Mouse (Mus musculus): ENCODE measurements at regions not wholly inside any gene's neighbourhood (a gene's known extent, or its start where the extent isn't known, plus 50 kb on each side); places are given as distances from the start of the nearest gene placed in this dataset.
A peak's percentile ranks its signal among the peaks of the same experiment; 100 is the strongest.

DNA sequence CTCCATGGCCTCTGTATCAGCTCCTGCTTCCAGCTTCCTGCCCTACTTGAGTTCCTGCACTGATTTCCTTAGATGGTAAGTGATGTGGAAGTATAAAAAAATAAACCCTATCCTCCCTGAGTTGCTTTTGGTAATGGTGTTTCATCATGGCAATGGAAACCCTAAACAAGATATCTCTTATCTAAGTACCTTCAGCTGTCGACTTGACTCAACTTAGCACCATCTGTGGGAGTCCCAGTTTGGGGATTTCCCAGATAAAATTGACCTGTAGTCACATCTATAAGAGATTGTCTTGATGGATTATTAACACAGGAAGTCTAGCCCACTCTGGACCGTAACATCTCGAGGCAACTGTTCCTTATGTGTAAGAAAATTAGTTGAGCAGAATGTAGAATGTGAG, 570.2 kb upstream of the Gm10306 start:
- ATAC-seq (replicated peaks; ENCODE audit: low FRiP score) (no peak), DNase-seq (ENCODE audit: low spot score) (no peak)
- Histone ChIP-seq H3K4me3 (ENCODE audit: low read depth, low read length) (no peak overlapping the region), H3K4me1 (replicated peaks; ENCODE audit: control insufficient read depth, insufficient read depth, low read length) (no peaks in the 10 kb centered on the region), H3K4me2 (ENCODE audit: low read depth, low read length, severe bottlenecking) (no peak overlapping the region), H3K9me3 (ENCODE audit: control insufficient read depth, low read length) (no peaks in the 10 kb centered on the region), H3K27ac (ENCODE audit: low read depth, low read length) (no peak overlapping the region), H3K27me3 (ENCODE audit: control insufficient read depth, insufficient read depth, low read length) (no peaks in the 10 kb centered on the region), H3K9ac (ENCODE audit: low read length) (no peak overlapping the region), H3K36me3 (ENCODE audit: control insufficient read depth, insufficient read depth, low read length) (no peaks in the 10 kb centered on the region)
- WGBS, result 96% methylated on average over 3 of the region's 3 CpGs

DNA sequence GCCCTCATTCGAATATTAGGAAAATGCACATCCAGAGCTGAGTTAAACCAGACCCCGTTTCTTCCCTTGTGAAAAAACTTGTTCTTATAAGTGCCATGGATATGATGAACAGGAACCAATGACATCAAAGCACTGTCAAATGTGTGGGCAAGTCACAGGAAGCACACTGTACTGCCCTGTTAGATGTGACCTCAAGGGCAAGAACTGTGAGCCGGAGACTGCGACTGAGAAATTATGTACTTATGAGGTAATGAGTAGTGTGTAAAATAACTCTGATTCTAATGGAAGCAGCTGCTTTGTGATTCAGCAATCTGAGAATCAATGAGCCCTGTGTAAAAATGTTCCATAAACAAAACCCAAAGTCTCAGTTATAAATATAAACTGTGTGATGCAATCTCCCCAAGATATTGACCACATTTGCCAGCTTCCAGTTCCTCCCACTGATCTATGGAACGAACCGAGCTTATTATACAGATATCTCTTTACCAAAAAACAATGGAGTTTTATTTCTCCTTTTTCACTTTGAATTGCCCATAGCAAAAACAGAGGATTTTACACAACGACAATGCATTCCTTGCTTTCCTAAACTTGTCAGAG, 566.0 kb upstream of the Gm10306 start:
- Histone ChIP-seq H3K4me3 (ENCODE audit: low read depth, low read length) (no peak overlapping the region), H3K4me2 (ENCODE audit: low read depth, low read length, severe bottlenecking) (no peak overlapping the region), H3K9me3 (ENCODE audit: control insufficient read depth, low read length) (no peaks in the 10 kb centered on the region), H3K36me3 (ENCODE audit: control insufficient read depth, insufficient read depth, low read length) (no peaks in the 10 kb centered on the region), H3K9ac (ENCODE audit: low read length) (no peak overlapping the region), H3K27ac (ENCODE audit: low read depth, low read length) (no peak overlapping the region), H3K4me1 (replicated peaks; ENCODE audit: control insufficient read depth, insufficient read depth, low read length) (no peaks in the 10 kb centered on the region), H3K27me3 (ENCODE audit: control insufficient read depth, insufficient read depth, low read length) (no peaks in the 10 kb centered on the region)
- ATAC-seq (replicated peaks; ENCODE audit: low FRiP score) (no peak), DNase-seq (ENCODE audit: low spot score) (no peak)
- 91% methylated on average over 7 of the region's 7 CpGs for WGBS

DNA sequence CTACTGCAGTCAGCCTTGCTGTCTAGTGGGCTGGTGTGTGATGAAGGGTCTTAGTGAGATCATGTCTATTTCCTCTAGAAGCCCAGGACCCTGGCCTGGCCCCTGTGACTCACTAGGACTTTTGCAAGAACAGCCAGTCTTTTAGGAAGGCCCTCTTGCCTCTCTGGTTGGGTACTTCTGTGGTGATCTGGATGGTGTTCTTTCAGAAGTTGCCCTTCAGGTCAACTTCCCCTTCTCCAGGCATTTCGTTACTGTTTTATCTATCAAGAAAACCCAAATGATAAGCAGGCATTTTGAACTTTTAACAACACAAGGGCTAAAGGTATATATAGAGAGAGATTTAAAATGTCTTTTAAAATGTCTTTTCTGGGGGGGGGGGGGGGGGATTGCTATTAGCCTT, 550.5 kb upstream of the Gm10306 start:
- no peaks in the 10 kb centered on the region for H3K36me3 ChIP-seq (ENCODE audit: control insufficient read depth, insufficient read depth, low read length)
- H3K27me3 ChIP-seq (ENCODE audit: control insufficient read depth, insufficient read depth, low read length), result no peaks in the 10 kb centered on the region
- H3K9ac ChIP-seq (ENCODE audit: low read length), result no peak overlapping the region
- H3K4me1 ChIP-seq (replicated peaks; ENCODE audit: control insufficient read depth, insufficient read depth, low read length), result no peaks in the 10 kb centered on the region
- no peak for ATAC-seq (replicated peaks; ENCODE audit: low FRiP score)
- 90% methylated on average over 1 of the region's 1 CpGs for WGBS
- H3K4me3 ChIP-seq (ENCODE audit: low read depth, low read length), result no peak overlapping the region
- DNase-seq (ENCODE audit: low spot score), result no peak
- no peaks in the 10 kb centered on the region for H3K9me3 ChIP-seq (ENCODE audit: control insufficient read depth, low read length)
- no peak overlapping the region for H3K4me2 ChIP-seq (ENCODE audit: low read depth, low read length, severe bottlenecking)
- no peak overlapping the region for H3K27ac ChIP-seq (ENCODE audit: low read depth, low read length)

DNA sequence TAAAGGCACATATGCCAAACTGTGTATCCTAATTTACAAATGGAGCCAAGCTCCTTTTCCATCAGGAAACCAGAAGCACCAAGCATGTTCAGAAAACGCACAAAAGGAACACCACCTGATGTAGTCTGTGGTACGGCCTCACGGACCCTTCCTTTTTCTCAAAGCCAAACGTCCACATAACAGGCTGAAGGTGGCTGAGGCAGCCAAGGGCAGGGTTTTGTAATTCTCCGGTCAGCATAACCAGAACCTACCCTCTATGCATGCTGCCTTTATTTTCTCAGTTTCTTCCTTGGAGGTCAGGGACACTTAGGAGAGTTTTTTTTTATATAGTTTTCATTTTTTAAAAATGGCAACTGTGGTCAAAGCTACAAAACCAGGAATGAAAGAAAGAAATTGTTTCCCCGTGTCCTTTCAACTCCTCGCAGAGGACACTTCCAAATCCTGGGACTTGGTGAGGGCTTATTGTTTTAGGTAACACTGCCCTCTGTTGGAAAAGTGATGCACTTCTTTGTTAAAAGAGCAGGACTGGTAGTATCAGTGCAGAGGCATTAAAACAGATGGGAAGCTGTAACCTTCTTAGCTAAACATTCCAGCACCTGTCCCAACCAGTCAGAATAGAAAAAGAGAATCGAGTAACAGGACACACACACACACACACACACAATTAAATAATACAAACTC, 549.1 kb upstream of the Gm10306 start:
- H3K9me3 ChIP-seq (ENCODE audit: control insufficient read depth, low read length), result no peaks in the 10 kb centered on the region
- DNase-seq (ENCODE audit: low spot score), result no peak
- no peaks in the 10 kb centered on the region for H3K4me1 ChIP-seq (replicated peaks; ENCODE audit: control insufficient read depth, insufficient read depth, low read length)
- no peak overlapping the region for H3K4me2 ChIP-seq (ENCODE audit: low read depth, low read length, severe bottlenecking)
- peak; percentile 87 for ATAC-seq (replicated peaks; ENCODE audit: low FRiP score)
- no peaks in the 10 kb centered on the region for H3K27me3 ChIP-seq (ENCODE audit: control insufficient read depth, insufficient read depth, low read length)
- no peak overlapping the region for H3K9ac ChIP-seq (ENCODE audit: low read length)
- H3K4me3 ChIP-seq (ENCODE audit: low read depth, low read length), result no peak overlapping the region
- 46% methylated on average over 8 of the region's 8 CpGs for WGBS
- no peak overlapping the region for H3K27ac ChIP-seq (ENCODE audit: low read depth, low read length)
- no peaks in the 10 kb centered on the region for H3K36me3 ChIP-seq (ENCODE audit: control insufficient read depth, insufficient read depth, low read length)

DNA sequence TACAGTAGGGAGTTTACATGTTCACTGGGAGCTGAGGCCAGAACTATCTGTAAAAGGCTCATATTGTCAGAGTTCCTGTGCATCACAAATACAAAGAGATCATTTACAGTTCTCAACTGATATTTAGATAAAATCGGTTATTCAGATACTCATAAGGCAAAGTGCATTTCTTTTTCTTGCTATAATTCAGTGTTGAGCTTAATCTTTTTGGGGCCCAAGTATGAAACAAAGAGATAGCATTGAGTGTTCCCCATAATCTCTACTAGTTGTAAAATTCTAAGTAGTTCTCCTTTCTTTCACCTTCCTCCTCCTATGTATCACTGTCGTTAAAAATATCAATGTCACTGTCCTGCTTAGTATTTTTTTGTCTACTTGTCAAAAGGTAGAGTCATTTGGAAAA, 540.6 kb upstream of the Gm10306 start:
- Histone ChIP-seq H3K27ac (ENCODE audit: low read depth, low read length) (no peak overlapping the region), H3K9ac (ENCODE audit: low read length) (no peak overlapping the region), H3K36me3 (ENCODE audit: control insufficient read depth, insufficient read depth, low read length) (no peaks in the 10 kb centered on the region), H3K4me1 (replicated peaks; ENCODE audit: control insufficient read depth, insufficient read depth, low read length) (no peaks in the 10 kb centered on the region), H3K4me3 (ENCODE audit: low read depth, low read length) (no peak overlapping the region), H3K9me3 (ENCODE audit: control insufficient read depth, low read length) (no peaks in the 10 kb centered on the region), H3K4me2 (ENCODE audit: low read depth, low read length, severe bottlenecking) (no peak overlapping the region), H3K27me3 (ENCODE audit: control insufficient read depth, insufficient read depth, low read length) (no peaks in the 10 kb centered on the region)
- 91% methylated on average over 2 of the region's 2 CpGs for WGBS
- ATAC-seq (replicated peaks; ENCODE audit: low FRiP score) (no peak), DNase-seq (ENCODE audit: low spot score) (no peak)

DNA sequence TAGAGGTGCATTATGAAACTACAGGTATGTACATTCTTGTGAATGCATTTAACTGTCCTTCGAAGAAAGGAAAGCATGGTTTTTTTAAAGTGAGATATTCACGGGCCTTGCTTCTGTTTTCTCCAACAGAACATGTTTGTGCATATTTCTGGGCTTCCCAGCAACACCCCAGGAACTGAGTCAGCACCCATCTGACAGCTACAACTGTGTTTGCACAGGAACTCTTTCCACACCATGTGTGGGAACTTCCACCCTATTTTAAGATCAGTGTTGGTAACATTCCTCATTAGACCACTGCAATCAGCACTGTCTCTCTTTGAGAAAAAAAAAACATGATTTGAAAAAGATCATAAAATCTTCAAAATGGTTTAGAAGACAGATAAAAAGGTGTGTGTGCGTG, 538.6 kb upstream of the Gm10306 start:
- H3K4me1 ChIP-seq (replicated peaks; ENCODE audit: control insufficient read depth, insufficient read depth, low read length), result no peaks in the 10 kb centered on the region
- no peaks in the 10 kb centered on the region for H3K9me3 ChIP-seq (ENCODE audit: control insufficient read depth, low read length)
- H3K27me3 ChIP-seq (ENCODE audit: control insufficient read depth, insufficient read depth, low read length), result no peaks in the 10 kb centered on the region
- no peak overlapping the region for H3K9ac ChIP-seq (ENCODE audit: low read length)
- H3K4me3 ChIP-seq (ENCODE audit: low read depth, low read length), result no peak overlapping the region
- H3K4me2 ChIP-seq (ENCODE audit: low read depth, low read length, severe bottlenecking), result no peak overlapping the region
- ATAC-seq (replicated peaks; ENCODE audit: low FRiP score) (no peak), DNase-seq (ENCODE audit: low spot score) (no peak)
- H3K27ac ChIP-seq (ENCODE audit: low read depth, low read length), result no peak overlapping the region
- no peaks in the 10 kb centered on the region for H3K36me3 ChIP-seq (ENCODE audit: control insufficient read depth, insufficient read depth, low read length)
- 89% methylated on average over 3 of the region's 3 CpGs for WGBS

DNA sequence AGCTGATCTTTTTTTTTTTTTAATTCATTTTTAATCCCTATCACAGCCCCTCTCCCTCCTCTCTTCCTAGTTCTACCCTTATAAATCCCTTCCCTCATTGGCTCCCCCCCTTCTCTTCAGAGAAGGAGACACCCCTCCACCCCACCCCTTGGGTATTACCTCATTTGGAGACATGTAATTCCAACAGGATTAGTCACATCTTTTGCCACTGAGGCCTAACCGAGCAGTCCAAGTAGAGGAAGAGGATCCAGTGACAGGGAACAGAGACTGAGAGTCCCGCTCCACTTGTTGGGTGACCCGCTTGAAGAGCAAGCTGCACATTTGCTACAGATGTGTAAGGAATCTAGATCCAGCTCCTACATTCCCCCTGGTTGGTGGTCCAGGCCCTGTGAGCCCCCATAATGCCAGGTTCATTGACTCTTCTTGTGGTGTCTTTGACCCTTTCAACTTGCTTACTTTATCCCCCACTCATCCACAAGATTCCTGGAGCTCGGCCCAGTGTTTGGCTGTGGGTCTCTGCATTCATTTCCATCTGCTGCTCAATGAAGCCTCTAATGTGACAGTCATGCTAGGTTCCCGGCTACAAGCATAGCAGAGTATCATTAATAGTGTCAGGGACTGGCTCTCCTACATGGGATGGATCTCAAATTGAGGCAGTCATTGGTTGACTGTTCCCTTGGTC, 506.6 kb upstream of the Gm10306 start:
- no peak for ATAC-seq (replicated peaks; ENCODE audit: low FRiP score)
- Histone ChIP-seq H3K9ac (ENCODE audit: low read length) (no peak overlapping the region), H3K27me3 (ENCODE audit: control insufficient read depth, insufficient read depth, low read length) (no peaks in the 10 kb centered on the region), H3K27ac (ENCODE audit: low read depth, low read length) (no peak overlapping the region), H3K36me3 (ENCODE audit: control insufficient read depth, insufficient read depth, low read length) (no peaks in the 10 kb centered on the region), H3K4me3 (ENCODE audit: low read depth, low read length) (no peak overlapping the region), H3K4me2 (ENCODE audit: low read depth, low read length, severe bottlenecking) (no peak overlapping the region), H3K4me1 (replicated peaks; ENCODE audit: control insufficient read depth, insufficient read depth, low read length) (no peaks in the 10 kb centered on the region), H3K9me3 (ENCODE audit: control insufficient read depth, low read length) (no peaks in the 10 kb centered on the region)
- WGBS, result 80% methylated on average over 5 of the region's 5 CpGs
- DNase-seq (ENCODE audit: low spot score), result no peak

DNA sequence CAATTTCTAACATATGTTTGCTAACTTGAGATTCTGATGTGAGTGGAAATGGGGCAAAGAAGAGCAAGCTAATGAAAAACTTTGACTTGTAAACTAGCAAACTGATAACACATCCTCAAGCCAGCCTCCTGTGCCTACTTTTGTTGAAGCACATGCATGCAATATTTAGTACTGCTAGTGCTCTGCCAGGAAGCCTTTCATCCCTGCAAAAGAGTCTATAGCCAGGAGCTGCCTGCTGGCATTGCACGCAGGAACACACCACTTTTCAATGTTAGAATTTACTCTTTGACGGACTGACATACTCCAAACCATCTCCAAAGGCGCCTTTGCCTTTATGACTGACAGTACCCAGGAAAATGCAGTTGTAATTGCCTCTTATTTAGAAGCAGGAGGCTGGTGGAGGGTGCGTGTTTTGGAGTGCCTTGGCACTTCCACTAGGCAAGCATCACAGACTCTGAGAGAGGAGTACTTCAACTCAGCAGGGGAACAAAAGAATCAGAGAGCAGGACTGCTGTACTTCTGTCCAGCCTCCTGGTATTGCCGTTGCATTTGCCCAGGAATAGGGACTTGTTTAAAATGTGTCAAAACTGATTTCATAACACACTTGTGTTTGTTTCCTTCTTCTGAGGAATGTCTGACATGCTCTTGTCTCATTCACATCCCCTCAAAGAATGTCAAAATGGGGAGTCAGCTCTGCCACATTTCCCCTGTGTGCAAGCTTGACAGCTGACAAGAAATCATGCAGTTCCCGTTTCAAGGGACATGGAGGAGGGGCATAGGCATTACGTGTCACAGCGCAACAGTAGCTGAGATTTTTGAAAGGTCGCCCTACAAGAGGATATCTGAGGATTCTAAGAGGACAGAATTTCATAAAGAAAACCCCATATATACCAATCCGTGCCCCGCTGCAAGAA, 503.8 kb upstream of the Gm10306 start:
- Histone ChIP-seq H3K4me1 (replicated peaks; ENCODE audit: control insufficient read depth, insufficient read depth, low read length) (no peaks in the 10 kb centered on the region), H3K27ac (ENCODE audit: low read depth, low read length) (no peak overlapping the region), H3K9me3 (ENCODE audit: control insufficient read depth, low read length) (no peaks in the 10 kb centered on the region), H3K4me2 (ENCODE audit: low read depth, low read length, severe bottlenecking) (no peak overlapping the region), H3K27me3 (ENCODE audit: control insufficient read depth, insufficient read depth, low read length) (no peaks in the 10 kb centered on the region), H3K9ac (ENCODE audit: low read length) (no peak overlapping the region), H3K4me3 (ENCODE audit: low read depth, low read length) (no peak overlapping the region), H3K36me3 (ENCODE audit: control insufficient read depth, insufficient read depth, low read length) (no peaks in the 10 kb centered on the region)
- DNase-seq (ENCODE audit: low spot score), result no peak
- WGBS, result 83% methylated on average over 11 of the region's 11 CpGs
- no peak for ATAC-seq (replicated peaks; ENCODE audit: low FRiP score)

Measured in forebrain, embryonic 11.5 days (tissue).